In the genomic region with DNA sequence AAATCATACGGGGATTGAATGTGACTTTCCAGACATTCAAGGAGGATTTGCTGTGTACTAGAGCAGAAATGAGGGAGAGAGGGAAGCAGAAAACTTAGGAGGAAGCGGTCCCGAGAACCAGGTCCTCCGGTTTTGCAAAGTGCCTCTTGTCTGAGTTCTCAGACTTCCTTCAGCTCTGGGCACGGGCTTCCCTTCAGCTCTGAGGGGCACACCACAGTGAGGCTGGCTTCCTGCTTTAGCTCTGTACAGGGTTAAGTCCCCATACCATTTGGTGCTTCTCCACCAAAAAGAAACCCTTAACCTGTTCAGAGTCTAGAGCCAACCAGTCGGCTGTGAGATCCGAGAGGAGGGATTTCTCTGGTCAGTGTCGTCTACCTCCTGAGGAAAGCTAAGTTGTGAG, we compare ENCODE assay signal across 22 mouse cellular contexts.
"Had no signal": no experiment of that assay in that cellular context is flagged by ENCODE, and none has a peak within 500 bp of the region (broad histone marks: within the 10 kb centered on the region; RNA-seq: fewer than 3 reads in every experiment).

No protein-coding gene starts in this region.

- ATAC-seq: hindbrain, embryonic 16.5 days; hindbrain, postnatal 0 days; inflammation-experienced regulatory T-cells, adult 6 months; intestine, embryonic 15.5 days; intestine, embryonic 16.5 days; intestine, postnatal 0 days had no signal

- DNase-seq: heart, postnatal 10 days; heart, postnatal 14 days; heart, postnatal 36 days; heart, postnatal 4 days; kidney, adult 11 months; kidney, adult 18-20 months; kidney, adult 2 months; kidney, adult 8-10 months; kidney, adult 9 months; kidney, postnatal 10 days; kidney, postnatal 14 days; kidney, postnatal 25 days; kidney, postnatal 36 days; kidney, postnatal 4 days; layer of hippocampus, adult 9-11 months; layer of hippocampus, postnatal 36 days had no signal
